In genomic region chr12:61526199-61526598, GRCm38 (mm10) we compare ENCODE assay signal across 9 mouse cellular contexts. TPM values are rescaled to one million over a fixed set of nuclear protein-coding genes. Genes with fewer than 3 reads are reported as not detected.
DNase-seq lines count a peak whose midpoint lies in the region; ATAC-seq and TF ChIP-seq lines count a peak whose summit lies in the region.
"Had no signal": no experiment of that assay in that cellular context is flagged by ENCODE, and none has a peak within 500 bp of the region (broad histone marks: within the 10 kb centered on the region; RNA-seq: fewer than 3 reads in every experiment).

No protein-coding gene starts in this region.

- 3% methylated on average over 9 of the region's 9 CpGs for WGBS in kidney, postnatal 0 days
- WGBS in embryonic facial prominence, embryonic 15.5 days = 2% methylated on average over 9 of the region's 9 CpGs
- WGBS in midbrain, embryonic 14.5 days = under 1% methylated on average over 9 of the region's 9 CpGs

- no peaks in the 10 kb centered on the region for H3K9me3 ChIP-seq in kidney, postnatal 0 days (replicated peaks; ENCODE audit: low read length)
- no peaks in the 10 kb centered on the region for H3K9me3 ChIP-seq in embryonic facial prominence, embryonic 15.5 days (replicated peaks)
- H3K9me3 ChIP-seq in midbrain, embryonic 14.5 days (ENCODE audit: control insufficient read depth, low read length) = no peaks in the 10 kb centered on the region
- H3K9me3 ChIP-seq: stomach, embryonic 15.5 days had no signal

- no peak overlapping the region for H3K27ac ChIP-seq in kidney, postnatal 0 days
- H3K27ac ChIP-seq in embryonic facial prominence, embryonic 15.5 days (replicated peaks) = no peak overlapping the region
- peak overlapping the region; percentile 91 for H3K27ac ChIP-seq in layer of hippocampus, adult 2 months
- H3K27ac ChIP-seq in midbrain, embryonic 14.5 days (replicated peaks; ENCODE audit: low read depth, low read length) = peak overlapping the region; percentile 80
- H3K27ac ChIP-seq: stomach, embryonic 15.5 days had no signal

- peak; percentile 12 for DNase-seq in kidney, postnatal 0 days (ENCODE audit: low spot score)
- DNase-seq in kidney, adult 9 months = no peak
- peak; percentile 75 to 80 for DNase-seq in layer of hippocampus, adult 2 months (ENCODE audit: low spot score in 2 of 2)
- peak; percentile 89 for DNase-seq in midbrain, embryonic 14.5 days
- no peak for DNase-seq in lung, postnatal 36 days
- no peak for DNase-seq in thymus, postnatal 25 days

- peak; percentile 34; the same call in 1 of the 2 replicates for TF ChIP-seq CTCF in kidney, postnatal 0 days (IDR thresholded peaks at IDR 0.05; ENCODE audit: low read depth)
- peak; percentile 72 for TF ChIP-seq CTCF in layer of hippocampus, adult 2 months (conservative IDR thresholded peaks at IDR 0.05)

- no peak overlapping the region for H3K9ac ChIP-seq in kidney, postnatal 0 days (ENCODE audit: low read depth, low read length)
- no peak overlapping the region for H3K9ac ChIP-seq in embryonic facial prominence, embryonic 15.5 days
- peak overlapping the region; percentile 91 for H3K9ac ChIP-seq in midbrain, embryonic 14.5 days (replicated peaks; ENCODE audit: low read length)
- H3K9ac ChIP-seq: stomach, embryonic 15.5 days had no signal

- H3K27me3 ChIP-seq in kidney, postnatal 0 days (ENCODE audit: insufficient read depth, low read length) = peaks cover 33% of the 10 kb centered on the region
- H3K27me3 ChIP-seq in embryonic facial prominence, embryonic 15.5 days = peaks cover 28% of the 10 kb centered on the region
- peaks cover under 1% of the 10 kb centered on the region; the same call in 1 of the 2 replicates for H3K27me3 ChIP-seq in midbrain, embryonic 14.5 days (ENCODE audit: control insufficient read depth, insufficient read depth, low read length)

- ATAC-seq in kidney, postnatal 0 days (replicated peaks; ENCODE audit: low FRiP score, low read depth) = no peak
- no peak for ATAC-seq in embryonic facial prominence, embryonic 15.5 days (ENCODE audit: insufficient number of reproducible peaks, low FRiP score, low TSS enrichment, low read depth)
- ATAC-seq in midbrain, embryonic 14.5 days (ENCODE audit: low FRiP score, low TSS enrichment) = peak; percentile 67
- ATAC-seq in inflammation-experienced regulatory T-cells, adult 6 months = no peak

- no peak overlapping the region for H3K4me3 ChIP-seq in kidney, postnatal 0 days (replicated peaks; ENCODE audit: low read depth, low read length)
- no peak overlapping the region; the same call in 1 of the 2 replicates for H3K4me3 ChIP-seq in embryonic facial prominence, embryonic 15.5 days (replicated peaks)
- H3K4me3 ChIP-seq in layer of hippocampus, adult 2 months = peak overlapping the region; percentile 63
- peak overlapping the region; percentile 62 for H3K4me3 ChIP-seq in midbrain, embryonic 14.5 days (replicated peaks; ENCODE audit: low read depth, low read length)
- H3K4me3 ChIP-seq: stomach, embryonic 15.5 days had no signal

- H3K4me2 ChIP-seq in kidney, postnatal 0 days (ENCODE audit: low read length) = no peak overlapping the region
- H3K4me2 ChIP-seq in embryonic facial prominence, embryonic 15.5 days (replicated peaks) = peak overlapping the region; percentile 19; the same call in 1 of the 2 replicates
- H3K4me2 ChIP-seq in midbrain, embryonic 14.5 days (ENCODE audit: low read length) = peak overlapping the region; percentile 86
- H3K4me2 ChIP-seq: stomach, embryonic 15.5 days had no signal

- H3K4me1 ChIP-seq in kidney, postnatal 0 days (replicated peaks; ENCODE audit: insufficient read depth, low read length) = 0 out of 2 replicates have a peak, but pooled peaks cover 3% of the 10 kb centered on the region
- H3K4me1 ChIP-seq in embryonic facial prominence, embryonic 15.5 days = peaks cover 24% of the 10 kb centered on the region
- H3K4me1 ChIP-seq in midbrain, embryonic 14.5 days (ENCODE audit: control insufficient read depth, insufficient read depth, low read length) = peaks cover 7% of the 10 kb centered on the region; the same call in 1 of the 2 replicates

- no peaks in the 10 kb centered on the region for H3K36me3 ChIP-seq in kidney, postnatal 0 days (ENCODE audit: insufficient read depth, low read length)
- H3K36me3 ChIP-seq in embryonic facial prominence, embryonic 15.5 days = no peaks in the 10 kb centered on the region
- H3K36me3 ChIP-seq in midbrain, embryonic 14.5 days (ENCODE audit: control insufficient read depth, insufficient read depth, low read length) = no peaks in the 10 kb centered on the region
- H3K36me3 ChIP-seq: stomach, embryonic 15.5 days had no signal

RNA-seq across cellular contexts. Expression of gene Lrfn5, which starts 3.2 kb away (rescaled TPM):
- polyA plus RNA-seq in kidney, postnatal 0 days (2015; fragmentation: Nextera tagmentation; extraction: Ambion mirVana) = 0.33 and 0.37 TPM in 2 replicates
- polyA plus RNA-seq in embryonic facial prominence, embryonic 15.5 days (2015; fragmentation: Nextera tagmentation; extraction: Ambion mirVana) = 3.9 and 5.8 TPM in 2 replicates
- 100 to 1,000 TPM; 106 to 110 TPM for total RNA-seq in layer of hippocampus, adult 2 months (2021)
- polyA plus RNA-seq in midbrain, embryonic 14.5 days (2014; fragmentation: Nextera tagmentation; extraction: Ambion mirVana) = 50.6 and 53.4 TPM in 2 replicates
- under 1 TPM in 1 of 3 experiments, not detected in 2; 0.08 TPM for polyA plus RNA-seq in inflammation-experienced regulatory T-cells, adult 6 months (2017; shearing (Covaris generic))

Comparison
In these comparisons a context has a peak if more than half of its experiments do, and no peak if none do; other contexts are left out.
1. DNase-seq: peak in kidney, postnatal 0 days (single experiment), layer of hippocampus, adult 2 months (2 of 2) and midbrain, embryonic 14.5 days (single experiment); none in kidney, adult 9 months (single experiment), lung, postnatal 36 days (single experiment) and thymus, postnatal 25 days (single experiment).
2. H3K27ac ChIP-seq: peak in layer of hippocampus, adult 2 months (single experiment) and midbrain, embryonic 14.5 days (single experiment); none in kidney, postnatal 0 days (single experiment) and embryonic facial prominence, embryonic 15.5 days (single experiment).
3. H3K4me3 ChIP-seq: peak in layer of hippocampus, adult 2 months (single experiment) and midbrain, embryonic 14.5 days (single experiment); none in kidney, postnatal 0 days (single experiment) and embryonic facial prominence, embryonic 15.5 days (single experiment).